8 mouse cellular contexts compared by ENCODE assay signal in genomic region chr12:112722240-112723027, GRCm38 (mm10). TPM values are rescaled to one million over a fixed set of nuclear protein-coding genes. Genes with fewer than 3 reads are reported as not detected.
A peak's percentile ranks its signal among the peaks of the same experiment; 100 is the strongest.
DNase-seq lines count a peak whose midpoint lies in the region; ATAC-seq and TF ChIP-seq lines count a peak whose summit lies in the region.

No protein-coding gene starts in this region.

- intact Hi-C loops in left cerebral cortex, adult 2 months (cut with DNase I) = no loop called here
- intact Hi-C loops in left cerebral cortex, postnatal 4 days (cut with DNase I) = no loop called here

- WGBS in intestine, embryonic 16.5 days = under 1% methylated on average over 63 of the region's 75 CpGs
- WGBS in neural tube, embryonic 14.5 days = under 1% methylated on average over 47 of the region's 75 CpGs

- H3K4me2 ChIP-seq in intestine, embryonic 16.5 days (ENCODE audit: low read depth, low read length) = peak overlapping the region; percentile 90
- H3K4me2 ChIP-seq in neural tube, embryonic 14.5 days (ENCODE audit: low read depth, low read length) = peak overlapping the region; percentile 86

- TF ChIP-seq CTCF in left cerebral cortex, adult 2 months (IDR thresholded peaks at IDR 0.05) = no peak

- no peaks in the 10 kb centered on the region for H3K27me3 ChIP-seq in intestine, embryonic 16.5 days (replicated peaks; ENCODE audit: control insufficient read depth, insufficient read depth, low read length)
- peaks cover 5% of the 10 kb centered on the region for H3K27me3 ChIP-seq in neural tube, embryonic 14.5 days (ENCODE audit: control insufficient read depth, insufficient read depth, low read length)

- peak overlapping the region; percentile 85 for H3K9ac ChIP-seq in intestine, embryonic 16.5 days (ENCODE audit: low read depth, low read length)
- H3K9ac ChIP-seq in neural tube, embryonic 14.5 days (replicated peaks; ENCODE audit: low read depth, low read length) = peak overlapping the region; percentile 93

- H3K36me3 ChIP-seq in intestine, embryonic 16.5 days (ENCODE audit: control insufficient read depth, insufficient read depth, low read length) = no peaks in the 10 kb centered on the region
- no peaks in the 10 kb centered on the region for H3K36me3 ChIP-seq in neural tube, embryonic 14.5 days (ENCODE audit: control insufficient read depth, insufficient read depth, low read length)

- peak; percentile 55 to 62 for DNase-seq in left cerebral cortex, adult 2 months (ENCODE audit: extremely low spot score in 1 of 2, low spot score in 2 of 2)
- no peak for DNase-seq in left cerebral cortex, postnatal 4 days
- peak; percentile 72 for DNase-seq in cerebellum, adult 8-10 months
- peak; percentile 56 for DNase-seq in gastrocnemius, postnatal 10 days
- peak; percentile 80 to 84 for DNase-seq in lung, adult 18-20 months
- peak; percentile 62 for DNase-seq in urinary bladder, postnatal 25 days (ENCODE audit: low spot score)

- peak overlapping the region; percentile 76 for H3K27ac ChIP-seq in left cerebral cortex, adult 2 months
- peak overlapping the region; percentile 88 for H3K27ac ChIP-seq in intestine, embryonic 16.5 days (ENCODE audit: low read length)
- peak overlapping the region; percentile 62 for H3K27ac ChIP-seq in neural tube, embryonic 14.5 days (ENCODE audit: low read depth, low read length)

- H3K4me3 ChIP-seq in left cerebral cortex, adult 2 months = peak overlapping the region; percentile 84
- peak overlapping the region; percentile 83 for H3K4me3 ChIP-seq in intestine, embryonic 16.5 days (ENCODE audit: low read length)
- peak overlapping the region; percentile 81 for H3K4me3 ChIP-seq in neural tube, embryonic 14.5 days (ENCODE audit: low read depth, low read length)

- no peaks in the 10 kb centered on the region for H3K9me3 ChIP-seq in intestine, embryonic 16.5 days (ENCODE audit: control insufficient read depth, low read length)
- H3K9me3 ChIP-seq in neural tube, embryonic 14.5 days (ENCODE audit: control insufficient read depth, low read length) = no peaks in the 10 kb centered on the region

- peak; percentile 61 for ATAC-seq in intestine, embryonic 16.5 days
- peak; percentile 46 for ATAC-seq in neural tube, embryonic 14.5 days (ENCODE audit: low read depth)

- H3K4me1 ChIP-seq in intestine, embryonic 16.5 days (ENCODE audit: control insufficient read depth, insufficient read depth, low read length) = peaks cover 18% of the 10 kb centered on the region
- peaks cover 14% of the 10 kb centered on the region for H3K4me1 ChIP-seq in neural tube, embryonic 14.5 days (ENCODE audit: control insufficient read depth, insufficient read depth, low read length)

RNA-seq across cellular contexts. Expression of gene Cep170b, which starts 2.2 kb away (rescaled TPM):
- total RNA-seq in left cerebral cortex, adult 2 months (2021) = 100 to 1,000 TPM; 280 to 294 TPM
- total RNA-seq in left cerebral cortex, postnatal 4 days (2021) = 100 to 1,000 TPM; 183 to 185 TPM
- total RNA-seq in gastrocnemius, postnatal 10 days (2021) = 10 to 100 TPM; 11.2 to 12.6 TPM
- 12.4 and 13.2 TPM in 2 replicates for polyA plus RNA-seq in intestine, embryonic 16.5 days (2015; fragmentation: Nextera tagmentation; extraction: Ambion mirVana)
- 33.2 and 36.1 TPM in 2 replicates for polyA plus RNA-seq in neural tube, embryonic 14.5 days (2014; fragmentation: Nextera tagmentation; extraction: Ambion mirVana)

RNA-seq across cellular contexts. Expression of gene Pld4, which starts 38.0 kb away (rescaled TPM):
- total RNA-seq in left cerebral cortex, adult 2 months (2021) = 10 to 100 TPM in 1 of 2 experiments, 1 to 10 TPM in 1; 7.4 to 10.1 TPM
- 1 to 10 TPM; 6.2 to 6.6 TPM for total RNA-seq in left cerebral cortex, postnatal 4 days (2021)
- total RNA-seq in gastrocnemius, postnatal 10 days (2021) = 1 to 10 TPM; 7.3 to 9.1 TPM
- 12.2 and 13.0 TPM in 2 replicates for polyA plus RNA-seq in intestine, embryonic 16.5 days (2015; fragmentation: Nextera tagmentation; extraction: Ambion mirVana)
- 4.5 and 6.9 TPM in 2 replicates for polyA plus RNA-seq in neural tube, embryonic 14.5 days (2014; fragmentation: Nextera tagmentation; extraction: Ambion mirVana)

RNA-seq across cellular contexts. Expression of gene Zbtb42, which starts 43.8 kb away (rescaled TPM):
- 1 to 10 TPM; 1.1 to 1.2 TPM for total RNA-seq in left cerebral cortex, adult 2 months (2021)
- total RNA-seq in left cerebral cortex, postnatal 4 days (2021) = 1 to 10 TPM in 1 of 2 experiments, under 1 TPM in 1; 0.62 to 1.9 TPM
- 1 to 10 TPM; 1.8 to 2.1 TPM for total RNA-seq in gastrocnemius, postnatal 10 days (2021)
- polyA plus RNA-seq in intestine, embryonic 16.5 days (2015; fragmentation: Nextera tagmentation; extraction: Ambion mirVana) = 6.8 and 8.2 TPM in 2 replicates
- 1.3 and 3.5 TPM in 2 replicates for polyA plus RNA-seq in neural tube, embryonic 14.5 days (2014; fragmentation: Nextera tagmentation; extraction: Ambion mirVana)

RNA-seq across cellular contexts. Expression of gene Akt1, which starts 47.8 kb away (rescaled TPM):
- 100 to 1,000 TPM; 144 to 157 TPM for total RNA-seq in left cerebral cortex, adult 2 months (2021)
- total RNA-seq in left cerebral cortex, postnatal 4 days (2021) = 100 to 1,000 TPM; 279 to 286 TPM
- total RNA-seq in gastrocnemius, postnatal 10 days (2021) = 100 to 1,000 TPM; 133 to 142 TPM
- polyA plus RNA-seq in intestine, embryonic 16.5 days (2015; fragmentation: Nextera tagmentation; extraction: Ambion mirVana) = 56.5 and 65.5 TPM in 2 replicates
- 57.9 and 59.2 TPM in 2 replicates for polyA plus RNA-seq in neural tube, embryonic 14.5 days (2014; fragmentation: Nextera tagmentation; extraction: Ambion mirVana)

Comparison
In these comparisons a context has a peak if more than half of its experiments do, and no peak if none do; other contexts are left out.
1. RNA of gene Cep170b, which starts 2.2 kb away (total RNA-seq): 280 to 294 TPM in left cerebral cortex, adult 2 months and 183 to 185 TPM in left cerebral cortex, postnatal 4 days; 11.2 to 12.6 TPM in gastrocnemius, postnatal 10 days; every median in the first group is over 10 times any median in the second.
2. Peak in every context shown above with its lines, with median percentiles within 50 percentile points of each other: H3K27ac ChIP-seq and H3K4me3 ChIP-seq.